Mouse (Mus musculus): ENCODE data around the gene Xpo6. TPM values are rescaled to one million over a fixed set of nuclear protein-coding genes. Genes with fewer than 3 reads are reported as not detected.

The Xpo6 gene
- polyA plus RNA-seq, 1 experiment from 2014 or later: 27.6 TPM

- no peak for ATAC-seq (replicated peaks; ENCODE audit: extremely low read depth, insufficient read depth, low FRiP score)
- Histone ChIP-seq H3K9ac (ENCODE audit: low read length) (no peak overlapping the region), H3K27ac (ENCODE audit: low read length) (peak overlapping the region; percentile 49), H3K9me3 (replicated peaks; ENCODE audit: control insufficient read depth, low read length) (no peaks in the 10 kb centered on the region), H3K27me3 (ENCODE audit: control insufficient read depth, insufficient read depth, low read length) (peaks cover 28% of the 10 kb centered on the region), H3K4me1 (ENCODE audit: control insufficient read depth, insufficient read depth, low read length) (peaks cover 41% of the 10 kb centered on the region), H3K36me3 (ENCODE audit: control insufficient read depth, insufficient read depth) (no peaks in the 10 kb centered on the region), H3K4me2 (ENCODE audit: low read depth, low read length) (peak overlapping the region; percentile 33; the same call in 1 of the 2 replicates), H3K4me3 (ENCODE audit: low read length) (0 out of 2 replicates have a peak overlapping the region, but pooled peaks have one; percentile 9)
- WGBS: 27% methylated on average over 6 of the region's 6 CpGs
Observed at GRCm38 (mm10) chr7:126086321-126086741, 114.0 kb downstream of the Xpo6 start.

- H3K4me2 ChIP-seq (ENCODE audit: low read depth, low read length): no peak overlapping the region
- H3K27ac ChIP-seq (ENCODE audit: low read length): no peak overlapping the region
- peaks cover 39% of the 10 kb centered on the region for H3K27me3 ChIP-seq (ENCODE audit: control insufficient read depth, insufficient read depth, low read length)
- H3K36me3 ChIP-seq (ENCODE audit: control insufficient read depth, insufficient read depth): no peaks in the 10 kb centered on the region
- H3K9me3 ChIP-seq (replicated peaks; ENCODE audit: control insufficient read depth, low read length): no peaks in the 10 kb centered on the region
- H3K4me3 ChIP-seq (ENCODE audit: low read length): no peak overlapping the region
- peaks cover 41% of the 10 kb centered on the region for H3K4me1 ChIP-seq (ENCODE audit: control insufficient read depth, insufficient read depth, low read length)
- no peak overlapping the region for H3K9ac ChIP-seq (ENCODE audit: low read length)
- no peak for ATAC-seq (replicated peaks; ENCODE audit: extremely low read depth, insufficient read depth, low FRiP score)
- 87% methylated on average over 9 of the region's 9 CpGs for WGBS
Observed at GRCm38 (mm10) chr7:126085154-126085553, 115.1 kb downstream of the Xpo6 start.

GRCm38 (mm10) chr7:126083980-126084348 lies 116.3 kb downstream of the Xpo6 start:
- Histone ChIP-seq H3K9me3 (replicated peaks; ENCODE audit: control insufficient read depth, low read length) (no peaks in the 10 kb centered on the region), H3K4me1 (ENCODE audit: control insufficient read depth, insufficient read depth, low read length) (peaks cover 41% of the 10 kb centered on the region), H3K9ac (ENCODE audit: low read length) (no peak overlapping the region), H3K27ac (ENCODE audit: low read length) (no peak overlapping the region), H3K4me2 (ENCODE audit: low read depth, low read length) (no peak overlapping the region), H3K4me3 (ENCODE audit: low read length) (no peak overlapping the region), H3K36me3 (ENCODE audit: control insufficient read depth, insufficient read depth) (no peaks in the 10 kb centered on the region), H3K27me3 (ENCODE audit: control insufficient read depth, insufficient read depth, low read length) (peaks cover 43% of the 10 kb centered on the region)
- ATAC-seq (replicated peaks; ENCODE audit: extremely low read depth, insufficient read depth, low FRiP score): no peak
- 35% methylated on average over 4 of the region's 4 CpGs for WGBS

- no peak overlapping the region for H3K4me3 ChIP-seq (ENCODE audit: low read length)
- H3K36me3 ChIP-seq (ENCODE audit: control insufficient read depth, insufficient read depth): no peaks in the 10 kb centered on the region
- H3K9ac ChIP-seq (ENCODE audit: low read length): no peak overlapping the region
- peaks cover 41% of the 10 kb centered on the region for H3K4me1 ChIP-seq (ENCODE audit: control insufficient read depth, insufficient read depth, low read length)
- no peaks in the 10 kb centered on the region for H3K9me3 ChIP-seq (replicated peaks; ENCODE audit: control insufficient read depth, low read length)
- ATAC-seq (replicated peaks; ENCODE audit: extremely low read depth, insufficient read depth, low FRiP score): 0 out of 2 replicates have a peak, but pooled peaks have one; percentile 19
- 17% methylated on average over 9 of the region's 9 CpGs for WGBS
- no peak overlapping the region for H3K4me2 ChIP-seq (ENCODE audit: low read depth, low read length)
- H3K27ac ChIP-seq (ENCODE audit: low read length): no peak overlapping the region
- H3K27me3 ChIP-seq (ENCODE audit: control insufficient read depth, insufficient read depth, low read length): peaks cover 43% of the 10 kb centered on the region
Observed at GRCm38 (mm10) chr7:126083341-126083979, 116.8 kb downstream of the Xpo6 start.

- Histone ChIP-seq H3K9ac (ENCODE audit: low read length) (peak within 1 kb of the TSS; percentile 78), H3K9me3 (replicated peaks; ENCODE audit: control insufficient read depth, low read length) (no peaks in the 10 kb centered on the region), H3K4me2 (ENCODE audit: low read depth, low read length) (peak within 1 kb of the TSS; percentile 96), H3K36me3 (ENCODE audit: control insufficient read depth, insufficient read depth) (no peaks in the 10 kb centered on the region), H3K4me3 (ENCODE audit: low read length) (peak within 1 kb of the TSS; percentile 66), H3K4me1 (ENCODE audit: control insufficient read depth, insufficient read depth, low read length) (peaks cover 33% of the 10 kb centered on the region), H3K27ac (ENCODE audit: low read length) (0 out of 2 replicates have a peak within 1 kb of the TSS, but pooled peaks have one; percentile 3), H3K27me3 (ENCODE audit: control insufficient read depth, insufficient read depth, low read length) (peaks cover 43% of the 10 kb centered on the region)
- whole genome bisulfite sequencing: under 1% methylated on average over 45 of the region's 49 CpGs
- peak; percentile 53 for ATAC-seq (replicated peaks; ENCODE audit: extremely low read depth, insufficient read depth, low FRiP score)
Observed at GRCm38 (mm10) chr7:126082286-126082741, 118.0 kb downstream of the Xpo6 start, which contains the start of gene Gsg1l. TSS of gene Gsg1l (minus strand) at chr7:126082411.

- Histone ChIP-seq H3K9me3 (replicated peaks; ENCODE audit: control insufficient read depth, low read length) (no peaks in the 10 kb centered on the region), H3K36me3 (ENCODE audit: control insufficient read depth, insufficient read depth) (no peaks in the 10 kb centered on the region), H3K27ac (ENCODE audit: low read length) (0 out of 2 replicates have a peak overlapping the region, but pooled peaks have one; percentile 3), H3K4me3 (ENCODE audit: low read length) (peak overlapping the region; percentile 66), H3K9ac (ENCODE audit: low read length) (peak overlapping the region; percentile 78), H3K27me3 (ENCODE audit: control insufficient read depth, insufficient read depth, low read length) (peaks cover 43% of the 10 kb centered on the region), H3K4me1 (ENCODE audit: control insufficient read depth, insufficient read depth, low read length) (peaks cover 33% of the 10 kb centered on the region), H3K4me2 (ENCODE audit: low read depth, low read length) (peak overlapping the region; percentile 96)
- 1% methylated on average over 72 of the region's 80 CpGs for WGBS
- peak; percentile 25 for ATAC-seq (replicated peaks; ENCODE audit: extremely low read depth, insufficient read depth, low FRiP score)
Observed at GRCm38 (mm10) chr7:126081727-126082285, 118.5 kb downstream of the Xpo6 start.

- Histone ChIP-seq H3K36me3 (ENCODE audit: control insufficient read depth, insufficient read depth) (no peaks in the 10 kb centered on the region), H3K9me3 (replicated peaks; ENCODE audit: control insufficient read depth, low read length) (no peaks in the 10 kb centered on the region), H3K4me2 (ENCODE audit: low read depth, low read length) (peak overlapping the region; percentile 96), H3K9ac (ENCODE audit: low read length) (peak overlapping the region; percentile 78), H3K4me3 (ENCODE audit: low read length) (peak overlapping the region; percentile 66), H3K27me3 (ENCODE audit: control insufficient read depth, insufficient read depth, low read length) (peaks cover 43% of the 10 kb centered on the region), H3K27ac (ENCODE audit: low read length) (no peak overlapping the region), H3K4me1 (ENCODE audit: control insufficient read depth, insufficient read depth, low read length) (peaks cover 26% of the 10 kb centered on the region)
- WGBS: 19% methylated on average over 16 of the region's 16 CpGs
- ATAC-seq (replicated peaks; ENCODE audit: extremely low read depth, insufficient read depth, low FRiP score): no peak
Observed at GRCm38 (mm10) chr7:126080949-126081654, 119.2 kb downstream of the Xpo6 start.

GRCm38 (mm10) chr7:126076935-126077334 lies 123.4 kb downstream of the Xpo6 start:
- H3K4me3 ChIP-seq (ENCODE audit: low read length): no peak overlapping the region
- WGBS: 86% methylated on average over 1 of the region's 1 CpGs
- no peak overlapping the region for H3K27ac ChIP-seq (ENCODE audit: low read length)
- H3K4me2 ChIP-seq (ENCODE audit: low read depth, low read length): no peak overlapping the region
- no peaks in the 10 kb centered on the region for H3K4me1 ChIP-seq (ENCODE audit: control insufficient read depth, insufficient read depth, low read length)
- no peak overlapping the region for H3K9ac ChIP-seq (ENCODE audit: low read length)
- peaks cover 21% of the 10 kb centered on the region for H3K27me3 ChIP-seq (ENCODE audit: control insufficient read depth, insufficient read depth, low read length)
- H3K36me3 ChIP-seq (ENCODE audit: control insufficient read depth, insufficient read depth): no peaks in the 10 kb centered on the region
- H3K9me3 ChIP-seq (replicated peaks; ENCODE audit: control insufficient read depth, low read length): no peaks in the 10 kb centered on the region
- no peak for ATAC-seq (replicated peaks; ENCODE audit: extremely low read depth, insufficient read depth, low FRiP score)

- no peaks in the 10 kb centered on the region for H3K9me3 ChIP-seq (replicated peaks; ENCODE audit: control insufficient read depth, low read length)
- WGBS: 45% methylated on average over 9 of the region's 9 CpGs
- 0 out of 2 replicates have a peak, but pooled peaks cover 4% of the 10 kb centered on the region for H3K27me3 ChIP-seq (ENCODE audit: control insufficient read depth, insufficient read depth, low read length)
- no peak overlapping the region for H3K4me2 ChIP-seq (ENCODE audit: low read depth, low read length)
- H3K4me1 ChIP-seq (ENCODE audit: control insufficient read depth, insufficient read depth, low read length): no peaks in the 10 kb centered on the region
- ATAC-seq (replicated peaks; ENCODE audit: extremely low read depth, insufficient read depth, low FRiP score): no peak
- H3K27ac ChIP-seq (ENCODE audit: low read length): no peak overlapping the region
- no peak overlapping the region for H3K9ac ChIP-seq (ENCODE audit: low read length)
- H3K4me3 ChIP-seq (ENCODE audit: low read length): no peak overlapping the region
- no peaks in the 10 kb centered on the region for H3K36me3 ChIP-seq (ENCODE audit: control insufficient read depth, insufficient read depth)
Observed at GRCm38 (mm10) chr7:126075058-126075457, 125.2 kb downstream of the Xpo6 start.
